Mouse (Mus musculus) cerebellum, adult 2 months (tissue): ENCODE results near the gene Insc. TPM values are rescaled to one million over a fixed set of nuclear protein-coding genes. Genes with fewer than 3 reads are reported as not detected.

Experiments used
- DNase-seq, 2 experiments: peaks; one replicate each; pipeline ENCODE4 v3.0.0; 2021
- H3K27ac ChIP-seq: fragments of 200-500 bp; 2 replicates; pipeline ENCODE4 v1.5.1; 2012; ENCODE audit warnings: low read length, control low read depth, inconsistent platforms; ENCODE audit not compliant: insufficient read depth
- H3K27me3 ChIP-seq: fragments of 200-500 bp; 2 replicates; pipeline ENCODE4 v1.6.1; 2012; ENCODE audit warnings: inconsistent platforms, mild to moderate bottlenecking, low read length, moderate library complexity; ENCODE audit not compliant: control insufficient read depth, insufficient read depth
- H3K4me1 ChIP-seq: fragments of 200-500 bp; 2 replicates; pipeline ENCODE4 v1.6.1; 2011; ENCODE audit warnings: low read length; ENCODE audit not compliant: control insufficient read depth, insufficient read depth
- H3K4me3 ChIP-seq: fragments of 200-500 bp; replicated peaks from 2 replicates; pipeline ENCODE3; 2011; ENCODE audit warnings: mild to moderate bottlenecking, low read depth, low read length, control low read depth; ENCODE audit not compliant: insufficient read depth
- CTCF ChIP-seq: fragments of 200-500 bp; IDR thresholded peaks from 2 replicates; pipeline ENCODE4 v1.5.1; 2011; ENCODE audit warnings: low read depth, mild to moderate bottlenecking, control low read depth, low read length, moderate library complexity, borderline replicate concordance; ENCODE audit not compliant: insufficient read depth
- POLR2A ChIP-seq: fragments of 200-500 bp; IDR thresholded peaks from 2 replicates; pipeline ENCODE4 v1.6.1; 2011; ENCODE audit warnings: low read length, control low read depth, borderline replicate concordance; ENCODE audit not compliant: insufficient read depth
- WGBS: fragments of 180-500 bp; shearing (Covaris S2); methylation state at CpG from one replicate; pipeline ENCODE4 v1.1.7; 2018; 5-methylcytosine and 5-hydroxymethylcytosine counted together
- polyA plus RNA-seq: library from polyadenylated mRNA; depleted of rRNA; stranded (reverse); fragments of >200 nt; gene quantifications from 2 replicates; pipeline ENCODE4 v1.2.3, GENCODE M21; 2012

Insc gene
- polyA plus RNA-seq, 1 experiment = 13.1 TPM

GRCm38 (mm10) chr7:114818351-114818750, 74.9 kb downstream of the Insc start:
- no peak overlapping the region for H3K27ac ChIP-seq
- no peak for DNase-seq
- no peaks in the 10 kb centered on the region for H3K4me1 ChIP-seq
- H3K27me3 ChIP-seq = no peaks in the 10 kb centered on the region
- WGBS = 83% methylated on average over 3 of the region's 3 CpGs
- no peak for TF ChIP-seq CTCF
- no peak for TF ChIP-seq POLR2A
- no peak overlapping the region for H3K4me3 ChIP-seq

GRCm38 (mm10) chr7:114818836-114819235, 75.3 kb downstream of the Insc start:
- no peak for TF ChIP-seq POLR2A
- TF ChIP-seq CTCF = no peak
- no peak for DNase-seq

GRCm38 (mm10) chr7:114822736-114823135, 79.2 kb downstream of the Insc start:
- no peaks in the 10 kb centered on the region for H3K27me3 ChIP-seq

More at GRCm38 (mm10) chr7:114818836-114819235, 75.3 kb downstream of the Insc start:
- no peak overlapping the region for H3K4me3 ChIP-seq
- no peaks in the 10 kb centered on the region for H3K4me1 ChIP-seq
- WGBS = 70% methylated on average over 8 of the region's 8 CpGs
- H3K27me3 ChIP-seq = no peaks in the 10 kb centered on the region
- no peak overlapping the region for H3K27ac ChIP-seq

GRCm38 (mm10) chr7:114827360-114827759, 83.9 kb downstream of the Insc start:
- Histone ChIP-seq H3K4me1 (no peaks in the 10 kb centered on the region), H3K4me3 (no peak overlapping the region), H3K27ac (no peak overlapping the region), H3K27me3 (no peaks in the 10 kb centered on the region)
- whole genome bisulfite sequencing = 41% methylated on average over 4 of the region's 4 CpGs
- no peak for TF ChIP-seq POLR2A
- no peak for TF ChIP-seq CTCF
- no peak for DNase-seq

More at GRCm38 (mm10) chr7:114822736-114823135, 79.2 kb downstream of the Insc start:
- TF ChIP-seq CTCF (no peak), POLR2A (no peak)
- no peak for DNase-seq
- Histone ChIP-seq H3K27ac (no peak overlapping the region), H3K4me1 (no peaks in the 10 kb centered on the region), H3K4me3 (no peak overlapping the region)
- 93% methylated on average over 2 of the region's 2 CpGs for WGBS

- no peak for DNase-seq
- no peaks in the 10 kb centered on the region for H3K27me3 ChIP-seq
- no peaks in the 10 kb centered on the region for H3K4me1 ChIP-seq
- TF ChIP-seq POLR2A = no peak
- no peak for TF ChIP-seq CTCF
- no peak overlapping the region for H3K27ac ChIP-seq
- H3K4me3 ChIP-seq = no peak overlapping the region
- 40% methylated on average over 3 of the region's 3 CpGs for WGBS
These were observed 88.9 kb downstream of the Insc start for GRCm38 (mm10) chr7:114832257-114832940.

- WGBS = 43% methylated on average over 6 of the region's 6 CpGs
- no peaks in the 10 kb centered on the region for H3K4me1 ChIP-seq
- no peak for TF ChIP-seq CTCF
- TF ChIP-seq POLR2A = no peak
- DNase-seq = no peak
- H3K27me3 ChIP-seq = no peaks in the 10 kb centered on the region
- H3K4me3 ChIP-seq = no peak overlapping the region
- H3K27ac ChIP-seq = no peak overlapping the region
These were observed 91.0 kb downstream of the Insc start for GRCm38 (mm10) chr7:114834504-114834903.

- DNase-seq = no peak
- Histone ChIP-seq H3K27me3 (no peaks in the 10 kb centered on the region), H3K4me3 (no peak overlapping the region), H3K4me1 (no peaks in the 10 kb centered on the region), H3K27ac (no peak overlapping the region)
- 68% methylated on average over 3 of the region's 3 CpGs for WGBS
- TF ChIP-seq POLR2A = no peak
These were observed 93.8 kb downstream of the Insc start for GRCm38 (mm10) chr7:114837268-114837667.

- Histone ChIP-seq H3K4me1 (no peaks in the 10 kb centered on the region), H3K27ac (no peak overlapping the region), H3K4me3 (no peak overlapping the region), H3K27me3 (no peaks in the 10 kb centered on the region)
- no peak for DNase-seq
- TF ChIP-seq CTCF (no peak), POLR2A (no peak)
- 95% methylated on average over 5 of the region's 5 CpGs for WGBS
These were observed 96.7 kb downstream of the Insc start for GRCm38 (mm10) chr7:114840029-114840745.
